Mouse (Mus musculus) ovary, adult 18-20 months (tissue): ENCODE measurements around the gene Amigo3.
A peak's percentile ranks its signal among the peaks of the same experiment; 100 is the strongest.

ENCODE experiments used
- DNase-seq: peaks from one replicate; pipeline ENCODE4 v3.0.0; 2022; ENCODE audit warnings: low spot score, mixed read lengths

Gene Amigo3

DNA sequence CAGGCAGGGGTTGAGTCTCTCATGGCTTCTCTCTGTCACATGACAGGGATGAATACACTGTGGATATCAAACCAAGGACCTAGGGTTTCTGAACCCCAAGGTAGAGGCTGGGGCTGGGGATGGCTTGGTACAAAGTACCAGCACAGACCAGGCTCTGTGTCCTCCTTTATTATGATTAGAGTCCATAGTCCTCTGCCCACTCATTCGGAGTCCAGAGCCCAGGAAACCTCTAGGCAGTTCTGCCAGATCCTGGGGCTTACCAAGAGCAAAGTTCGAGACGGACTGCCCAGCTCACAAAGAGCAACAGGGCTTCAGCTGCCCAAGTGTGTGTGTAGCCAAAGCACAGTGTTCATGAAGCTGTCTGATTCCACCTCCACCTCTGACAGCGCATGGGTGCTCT is 32.3 kb downstream of the Amigo3 start:
- no peak for DNase-seq

DNA sequence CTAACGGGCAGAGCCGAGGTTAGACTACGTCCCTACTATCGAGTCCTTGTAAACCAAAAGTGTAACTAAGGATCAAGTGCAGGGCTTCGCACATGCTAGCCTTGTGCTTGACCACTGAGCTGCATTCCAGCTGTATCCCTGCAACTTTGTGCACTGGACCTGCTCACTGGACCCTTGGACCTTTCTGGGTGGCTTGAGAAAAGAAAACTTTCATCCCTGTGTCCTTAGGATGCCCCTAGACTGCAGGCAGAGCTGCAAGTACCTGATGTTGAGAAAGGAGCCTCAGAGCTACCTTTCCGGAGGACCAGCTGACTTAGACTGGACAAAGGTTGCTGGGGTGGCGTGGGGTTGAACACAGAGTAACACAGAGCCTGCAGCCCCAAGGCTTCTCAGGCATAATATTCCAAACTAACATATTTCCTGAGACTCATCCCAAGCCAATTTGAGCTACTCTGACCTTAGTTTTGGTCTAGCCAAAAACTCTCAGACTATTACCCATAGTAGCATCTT is 37.7 kb downstream of the Amigo3 start:
- DNase-seq, result no peak

DNA sequence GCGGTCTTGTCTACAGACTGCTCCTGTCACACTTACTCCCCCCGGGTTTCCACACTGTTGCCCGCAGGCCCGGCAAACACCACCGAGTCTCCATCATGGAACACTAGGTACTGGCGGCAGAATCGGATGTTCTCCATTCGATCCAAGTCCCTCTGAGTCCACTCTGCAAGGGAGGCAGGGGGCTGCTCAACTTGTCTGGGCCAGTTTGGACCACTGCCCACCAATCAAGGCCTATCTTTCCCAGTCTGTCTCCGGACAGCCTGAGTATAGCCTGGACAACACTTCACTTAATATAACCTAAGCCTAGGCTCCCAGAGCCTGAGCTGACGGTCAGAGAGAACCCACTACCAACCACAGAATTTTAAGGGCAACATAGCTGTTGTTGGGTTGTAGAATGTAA is 40.6 kb downstream of the Amigo3 start:
- no peak for DNase-seq

DNA sequence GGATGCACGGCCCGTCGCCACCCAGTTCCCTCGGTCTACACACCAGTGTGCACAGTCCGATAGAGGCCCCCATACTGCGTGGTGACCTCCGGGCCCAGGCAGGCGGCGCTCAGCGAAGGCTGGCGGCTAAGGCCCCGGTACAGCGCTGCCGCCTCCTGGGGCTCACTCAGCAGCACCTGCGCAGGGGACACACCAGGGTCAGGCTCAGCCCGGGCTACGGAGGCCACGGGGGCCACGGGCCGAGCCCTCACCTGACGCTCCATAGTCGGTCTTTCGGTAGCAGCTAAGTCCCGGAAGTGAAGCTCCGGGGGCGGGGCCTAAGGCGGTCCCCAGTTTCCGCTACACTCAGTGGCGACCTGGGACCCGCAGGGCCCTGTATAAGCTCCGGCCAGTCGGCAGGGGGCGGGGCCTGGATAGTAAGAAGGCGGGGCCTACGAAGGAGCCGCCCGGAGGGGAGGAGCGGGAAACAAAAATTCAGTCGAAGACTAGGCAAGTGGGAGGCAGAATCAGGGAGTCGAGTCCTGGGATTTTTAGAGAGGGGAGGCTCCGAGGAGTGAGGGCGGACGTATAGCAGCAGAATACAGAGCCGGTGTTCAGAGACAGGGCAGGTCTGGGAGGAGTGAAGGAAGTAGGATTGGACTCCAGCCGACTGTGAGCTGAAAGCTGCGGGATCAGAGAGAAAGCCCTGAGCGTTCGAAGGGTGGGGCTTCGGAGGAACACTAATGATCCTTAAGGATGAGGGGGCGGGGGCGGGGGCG is 41.4 kb downstream of the Amigo3 start, which contains the start of gene Apeh:
TSS of gene Apeh (minus strand) at position 423 of the 758 bp plus-strand sequence.
- DNase-seq, result peak; percentile 91

DNA sequence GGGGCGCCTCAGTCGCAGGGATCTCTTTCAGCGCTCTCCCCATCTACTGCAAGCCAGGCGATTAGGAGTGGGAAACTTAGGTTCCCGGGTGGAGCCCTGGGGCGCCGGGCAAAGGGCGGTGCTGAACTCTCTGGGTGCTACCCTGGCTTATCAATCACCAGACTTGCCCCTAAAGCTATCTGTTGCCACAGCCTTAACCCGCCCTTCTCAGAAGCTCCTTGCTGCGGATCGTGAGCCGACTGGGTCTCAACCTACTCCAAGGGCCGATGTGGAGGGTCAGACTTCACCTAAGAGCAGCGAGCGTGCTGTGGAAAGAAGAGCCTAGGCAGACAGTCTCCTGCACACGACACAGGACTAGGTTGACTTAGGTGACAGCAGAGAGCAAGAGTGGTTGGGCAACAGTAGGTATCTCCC is 42.0 kb downstream of the Amigo3 start:
- no peak for DNase-seq

DNA sequence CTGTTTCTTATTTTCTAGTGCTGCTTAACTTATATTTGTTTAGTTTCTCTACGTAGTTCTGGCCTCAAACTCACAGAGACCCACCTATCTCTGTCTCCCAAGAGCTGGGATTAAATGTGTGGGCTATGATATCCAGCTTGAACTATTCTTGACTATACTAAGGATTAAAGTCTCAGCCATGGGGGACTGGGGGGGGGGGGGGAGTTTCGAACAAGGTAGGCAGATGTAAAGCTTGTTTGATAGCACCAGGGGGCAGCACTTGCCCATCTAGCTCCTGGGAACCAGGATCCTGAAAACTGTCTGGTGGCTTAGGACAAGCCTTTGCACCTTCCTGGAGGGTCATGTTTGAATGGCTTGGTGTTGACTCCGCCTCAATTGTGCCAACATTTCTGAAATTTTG is 42.6 kb downstream of the Amigo3 start:
- no peak for DNase-seq

DNA sequence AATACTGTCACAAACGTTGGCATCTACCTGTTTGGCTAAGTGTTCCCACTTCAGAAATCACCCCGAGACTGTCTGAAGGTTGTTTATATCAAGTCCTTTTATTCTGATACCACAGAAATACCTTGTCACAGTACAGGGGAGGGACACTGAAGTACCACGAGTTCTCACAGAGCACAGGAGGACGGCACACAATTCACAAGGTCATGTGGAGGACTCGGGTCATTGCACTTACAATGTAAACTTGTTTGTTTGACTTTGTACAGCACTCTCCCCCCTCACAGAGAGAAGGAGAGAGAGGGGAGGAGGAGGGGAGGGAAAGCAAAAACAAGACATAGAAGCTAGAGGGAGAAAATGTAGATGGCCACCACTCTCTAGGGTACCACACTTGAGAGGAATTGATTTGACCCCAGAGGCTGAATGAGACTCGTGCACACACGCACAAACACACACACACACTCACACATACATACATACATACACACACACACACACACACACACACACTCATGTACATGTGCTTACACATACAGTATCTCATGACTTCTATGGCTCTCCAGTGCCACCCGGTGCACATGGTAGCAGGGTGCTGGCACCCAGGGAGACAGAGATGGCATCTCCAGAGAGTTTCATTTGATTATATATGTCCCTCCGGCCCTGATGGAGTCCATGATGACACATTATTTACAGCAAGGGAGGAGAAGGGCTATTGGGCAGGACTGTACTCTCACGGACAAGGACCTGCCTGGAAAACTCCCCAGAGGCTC is 43.2 kb downstream of the Amigo3 start:
- DNase-seq, result no peak

DNA sequence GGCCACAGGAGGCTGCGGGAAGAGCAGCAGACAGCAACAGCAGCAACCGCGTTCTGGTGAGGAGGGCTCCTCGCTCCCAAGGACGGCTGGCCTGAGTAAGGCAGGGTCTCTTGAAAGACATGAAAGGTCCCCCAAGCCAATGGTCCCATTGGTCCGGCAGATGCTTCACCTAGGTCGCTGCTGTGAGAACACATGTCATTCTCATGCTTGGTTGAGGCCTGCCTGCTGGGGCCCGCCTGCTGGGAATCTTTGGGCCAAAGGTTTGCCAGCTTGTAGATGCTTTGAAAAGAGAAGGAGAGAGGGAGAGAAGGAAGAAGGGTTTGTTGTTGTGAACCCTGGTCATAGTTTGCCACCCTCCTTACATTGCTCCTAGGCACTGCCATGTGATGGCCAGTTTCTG is 46.7 kb downstream of the Amigo3 start:
- DNase-seq, result no peak

DNA sequence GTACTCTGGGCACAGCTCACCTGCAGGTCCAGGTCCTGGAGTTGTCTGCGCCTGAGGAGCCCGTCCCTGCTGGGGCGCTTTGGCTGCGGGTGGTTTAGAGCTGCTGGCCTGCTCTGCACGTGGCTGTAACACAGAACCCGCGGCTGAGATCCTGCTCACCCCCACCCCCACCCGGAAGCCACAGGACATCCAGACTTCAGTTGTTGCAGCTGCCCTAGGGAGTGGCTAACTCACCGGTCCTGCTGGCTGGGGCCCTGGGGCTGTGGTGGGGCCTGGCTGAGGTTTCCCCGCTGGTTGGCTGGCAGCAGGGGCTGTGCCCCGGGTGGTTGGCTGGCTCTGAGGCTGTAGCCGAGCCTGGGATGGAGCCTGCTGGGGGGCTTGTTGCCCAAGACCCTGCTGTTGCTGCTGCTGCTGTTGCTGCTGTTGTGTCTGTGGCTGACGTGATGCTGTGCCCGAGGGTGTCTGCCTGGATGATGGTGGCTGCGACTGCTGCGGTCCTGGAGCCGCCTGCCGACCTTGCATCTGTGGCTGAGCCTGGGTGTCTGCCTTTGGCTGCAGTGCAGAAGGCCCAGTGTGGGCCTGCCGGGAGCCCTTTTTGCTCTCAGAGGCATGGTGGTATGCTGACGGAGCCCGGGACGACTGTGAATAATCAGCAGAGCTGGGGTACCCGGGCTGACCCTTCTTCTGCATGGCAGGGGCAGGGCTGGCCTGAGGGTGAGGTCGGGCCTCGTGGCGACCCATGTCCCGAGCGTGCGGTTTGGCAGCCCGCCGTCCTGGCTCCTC is 52.0 kb downstream of the Amigo3 start:
- no peak for DNase-seq
